Mouse (Mus musculus) cerebellum, adult 2 months (tissue): ENCODE measurements around the gene Pdhx. TPM values are rescaled to one million over a fixed set of nuclear protein-coding genes. Genes with fewer than 3 reads are reported as not detected.

Source experiments
- DNase-seq, 2 experiments: peaks; one replicate each; pipeline ENCODE4 v3.0.0; 2021
- H3K27ac ChIP-seq: fragments of 200-500 bp; 2 replicates; pipeline ENCODE4 v1.5.1; 2012; ENCODE audit warnings: low read length, control low read depth, inconsistent platforms; ENCODE audit not compliant: insufficient read depth
- H3K27me3 ChIP-seq: fragments of 200-500 bp; 2 replicates; pipeline ENCODE4 v1.6.1; 2012; ENCODE audit warnings: inconsistent platforms, mild to moderate bottlenecking, low read length, moderate library complexity; ENCODE audit not compliant: control insufficient read depth, insufficient read depth
- H3K4me1 ChIP-seq: fragments of 200-500 bp; 2 replicates; pipeline ENCODE4 v1.6.1; 2011; ENCODE audit warnings: low read length; ENCODE audit not compliant: control insufficient read depth, insufficient read depth
- H3K4me3 ChIP-seq: fragments of 200-500 bp; replicated peaks from 2 replicates; pipeline ENCODE3; 2011; ENCODE audit warnings: mild to moderate bottlenecking, low read depth, low read length, control low read depth; ENCODE audit not compliant: insufficient read depth
- CTCF ChIP-seq: fragments of 200-500 bp; IDR thresholded peaks from 2 replicates; pipeline ENCODE4 v1.5.1; 2011; ENCODE audit warnings: low read depth, mild to moderate bottlenecking, control low read depth, low read length, moderate library complexity, borderline replicate concordance; ENCODE audit not compliant: insufficient read depth
- POLR2A ChIP-seq: fragments of 200-500 bp; IDR thresholded peaks from 2 replicates; pipeline ENCODE4 v1.6.1; 2011; ENCODE audit warnings: low read length, control low read depth, borderline replicate concordance; ENCODE audit not compliant: insufficient read depth
- WGBS: fragments of 180-500 bp; shearing (Covaris S2); methylation state at CpG from one replicate; pipeline ENCODE4 v1.1.7; 2018; 5-methylcytosine and 5-hydroxymethylcytosine counted together
- polyA plus RNA-seq: library from polyadenylated mRNA; depleted of rRNA; stranded (reverse); fragments of >200 nt; gene quantifications from 2 replicates; pipeline ENCODE4 v1.2.3, GENCODE M21; 2012

The Pdhx gene
- polyA plus RNA-seq, 1 experiment, result 57.0 TPM

GRCm38 (mm10) chr2:103089521-103089920 is 16.2 kb upstream of the Pdhx start:
- DNase-seq, result no peak
- TF ChIP-seq CTCF (no peak), POLR2A (no peak)
- Histone ChIP-seq H3K27me3 (no peaks in the 10 kb centered on the region; the same call in 1 of the 2 replicates), H3K4me3 (no peak overlapping the region), H3K4me1 (no peaks in the 10 kb centered on the region), H3K27ac (no peak overlapping the region)
- 53% methylated on average over 6 of the region's 6 CpGs for WGBS

GRCm38 (mm10) chr2:103088099-103088498 is 14.8 kb upstream of the Pdhx start:
- DNase-seq, result no peak
- no peaks in the 10 kb centered on the region; the same call in 1 of the 2 replicates for H3K27me3 ChIP-seq
- peak; percentile 15; the same call in 1 of the 2 replicates for TF ChIP-seq CTCF
- no peak for TF ChIP-seq POLR2A
- WGBS, result 98% methylated on average over 4 of the region's 4 CpGs
- H3K4me1 ChIP-seq, result no peaks in the 10 kb centered on the region
- H3K4me3 ChIP-seq, result no peak overlapping the region
- H3K27ac ChIP-seq, result no peak overlapping the region

DNA sequence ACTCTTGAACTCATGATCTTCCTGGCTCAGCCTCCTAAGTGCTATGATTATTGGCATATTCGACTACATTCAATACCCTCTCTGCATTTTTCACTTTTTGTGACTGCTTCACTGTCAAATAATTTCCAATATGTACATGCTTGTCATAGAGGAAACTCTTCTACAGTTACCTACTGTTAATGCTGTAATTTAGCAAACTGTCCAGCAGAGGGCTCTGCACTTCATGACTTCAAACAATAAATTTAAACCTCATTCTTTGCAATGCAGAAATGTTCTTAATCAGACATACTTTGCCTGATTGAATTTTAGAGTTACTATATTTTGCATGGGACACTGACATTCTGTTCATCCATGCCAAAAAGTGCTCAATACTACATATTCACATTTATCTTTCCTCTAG is 13.1 kb upstream of the Pdhx start:
- Histone ChIP-seq H3K27ac (no peak overlapping the region), H3K27me3 (no peaks in the 10 kb centered on the region; the same call in 1 of the 2 replicates), H3K4me1 (no peaks in the 10 kb centered on the region), H3K4me3 (no peak overlapping the region)
- WGBS, result 0% methylated on average over 1 of the region's 1 CpGs
- no peak for TF ChIP-seq CTCF
- no peak for TF ChIP-seq POLR2A
- peak in 1 of 2 experiments; percentile 24 for DNase-seq

DNA sequence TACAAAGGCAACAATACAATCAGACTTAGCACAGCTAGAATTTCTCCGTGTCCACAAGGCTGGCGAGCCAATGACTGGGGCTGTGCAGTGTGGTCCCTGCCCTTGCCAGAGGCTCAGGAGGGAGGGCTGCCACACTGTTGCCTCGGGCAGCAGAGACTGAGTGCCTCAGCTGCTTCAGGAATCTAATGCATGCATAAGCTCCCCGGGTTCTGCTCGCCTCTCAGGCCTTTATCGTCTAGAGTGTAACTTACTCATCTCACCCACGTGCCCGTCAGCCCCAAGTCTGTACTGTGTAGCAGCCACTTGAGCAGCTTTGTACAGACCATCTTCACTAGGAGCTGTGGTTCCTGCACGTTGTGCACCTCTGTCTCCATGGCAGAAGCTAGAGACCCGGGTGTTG is 12.3 kb upstream of the Pdhx start:
- no peaks in the 10 kb centered on the region for H3K4me1 ChIP-seq
- H3K4me3 ChIP-seq, result no peak overlapping the region
- TF ChIP-seq POLR2A (no peak), CTCF (no peak)
- H3K27me3 ChIP-seq, result no peaks in the 10 kb centered on the region; the same call in 1 of the 2 replicates
- 53% methylated on average over 10 of the region's 10 CpGs for WGBS
- DNase-seq, result no peak
- H3K27ac ChIP-seq, result no peak overlapping the region

DNA sequence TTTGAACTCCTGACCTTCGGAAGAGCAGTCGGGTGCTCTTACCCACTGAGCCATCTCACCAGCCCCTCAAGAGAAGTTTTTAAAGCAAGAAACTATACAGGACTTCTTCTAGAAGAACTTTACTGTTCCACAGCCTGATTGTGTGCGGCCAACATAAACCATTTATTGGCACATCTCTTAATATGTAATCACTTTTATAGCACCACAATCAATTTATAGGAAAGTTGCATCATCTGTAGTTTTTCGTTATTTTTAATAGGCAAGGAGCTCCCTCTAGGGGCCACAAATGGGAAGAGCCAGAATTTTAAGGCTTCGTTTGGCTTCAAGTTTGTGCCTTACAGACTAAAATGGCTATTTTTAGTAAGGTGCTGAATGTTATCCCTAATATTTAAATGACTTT is 11.1 kb upstream of the Pdhx start:
- Histone ChIP-seq H3K4me1 (no peaks in the 10 kb centered on the region), H3K27ac (no peak overlapping the region), H3K4me3 (no peak overlapping the region), H3K27me3 (no peaks in the 10 kb centered on the region)
- 50% methylated on average over 5 of the region's 5 CpGs for WGBS
- peak in 1 of 2 experiments; percentile 23 for DNase-seq
- TF ChIP-seq CTCF, result peak; percentile 4; the same call in 1 of the 2 replicates
- no peak for TF ChIP-seq POLR2A

DNA sequence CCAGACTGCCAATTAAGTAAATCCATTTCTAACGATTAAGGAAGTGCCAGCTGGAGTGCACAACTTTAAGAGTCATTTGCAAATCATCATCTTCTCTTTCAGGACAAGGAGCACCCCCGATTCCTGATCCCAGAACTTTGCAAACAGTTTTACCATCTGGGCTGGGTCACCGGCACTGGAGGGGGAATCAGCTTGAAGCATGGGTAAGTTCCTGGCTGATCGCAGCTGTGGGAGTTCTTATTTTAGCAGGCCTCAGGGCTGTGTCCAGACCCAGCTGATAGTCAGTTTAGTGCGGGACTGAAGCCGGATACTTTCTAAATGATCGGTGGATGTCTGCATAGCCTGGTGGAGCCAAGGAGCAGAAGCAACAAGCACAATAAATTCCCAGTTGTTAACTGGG is 9.5 kb upstream of the Pdhx start:
- TF ChIP-seq CTCF, result no peak
- no peak for TF ChIP-seq POLR2A
- no peak overlapping the region for H3K4me3 ChIP-seq
- DNase-seq, result no peak
- no peaks in the 10 kb centered on the region for H3K4me1 ChIP-seq
- H3K27ac ChIP-seq, result no peak overlapping the region
- WGBS, result 79% methylated on average over 7 of the region's 7 CpGs
- H3K27me3 ChIP-seq, result no peaks in the 10 kb centered on the region

- TF ChIP-seq POLR2A (no peak), CTCF (no peak)
- Histone ChIP-seq H3K4me1 (no peaks in the 10 kb centered on the region), H3K27ac (no peak overlapping the region), H3K4me3 (no peak overlapping the region), H3K27me3 (no peaks in the 10 kb centered on the region)
- WGBS, result 86% methylated on average over 5 of the region's 5 CpGs
- DNase-seq, result no peak
Observed at GRCm38 (mm10) chr2:103081706-103082105, 8.4 kb upstream of the Pdhx start.

DNA sequence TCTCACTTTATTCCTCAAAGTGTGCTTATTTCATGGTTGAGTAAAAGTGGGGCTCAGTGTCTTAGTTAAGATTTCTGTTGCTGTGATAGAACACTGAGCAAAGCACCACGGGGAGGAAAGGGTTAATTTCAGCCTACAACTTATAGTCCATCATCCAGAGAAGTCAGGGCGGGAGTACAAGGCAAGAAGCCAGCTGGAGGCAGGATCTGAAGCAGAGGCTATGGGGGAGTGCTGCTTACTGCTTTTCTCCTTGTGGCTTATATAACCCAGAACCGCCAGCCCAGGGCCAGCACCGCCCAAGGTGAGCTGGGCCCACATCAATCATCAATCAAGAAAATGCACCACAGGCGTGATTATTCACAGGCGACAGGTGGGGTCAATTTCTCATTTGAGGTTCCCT is 7.8 kb upstream of the Pdhx start:
- H3K4me1 ChIP-seq, result no peaks in the 10 kb centered on the region
- TF ChIP-seq POLR2A (no peak), CTCF (no peak)
- peak in 1 of 2 experiments; percentile 14 for DNase-seq
- H3K27ac ChIP-seq, result no peak overlapping the region
- H3K4me3 ChIP-seq, result no peak overlapping the region
- H3K27me3 ChIP-seq, result no peaks in the 10 kb centered on the region
- WGBS, result 65% methylated on average over 6 of the region's 6 CpGs
